Mouse (Mus musculus): ENCODE data around the gene Ttc13.

DNA sequence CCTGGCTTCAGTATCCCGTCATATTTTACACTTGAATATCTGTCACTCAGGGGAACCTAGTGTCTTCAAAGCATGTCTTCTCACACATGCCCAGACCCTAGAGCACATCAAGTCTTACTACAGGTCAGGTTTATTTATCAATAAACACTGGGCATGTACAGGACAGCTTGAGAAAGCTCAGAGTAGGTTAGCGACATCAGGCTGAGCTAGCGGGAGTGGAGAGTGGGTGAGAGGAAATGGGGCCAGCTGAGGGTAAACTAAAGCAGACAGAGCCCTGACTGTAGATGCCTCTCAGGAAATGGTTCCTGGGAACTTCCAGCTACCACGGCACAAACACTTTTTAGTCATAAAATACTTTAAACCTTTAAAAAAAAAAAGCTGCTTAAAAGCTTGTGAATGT is 18.3 kb downstream of the Ttc13 start:
- TF ChIP-seq POLR2A (IDR thresholded peaks at IDR 0.05; ENCODE audit: extremely low read depth, insufficient read depth, low read length) (no peak), CTCF (IDR thresholded peaks at IDR 0.05; ENCODE audit: low read depth, low read length) (no peak)

Data from liver, adult 2 months (tissue).